Mouse (Mus musculus) lung, embryonic 15.5 days (tissue): ENCODE measurements around the gene Hnrnph3. TPM values are rescaled to one million over a fixed set of nuclear protein-coding genes. Genes with fewer than 3 reads are reported as not detected.

Source experiments
- ATAC-seq: fragments of 200-750 bp; cut with Nextera tagmentation; 2 replicates; pipeline ENCODE4 v1.8.0; 2017; ENCODE audit warnings: moderate number of reproducible peaks, borderline replicate concordance; ENCODE audit not compliant: low FRiP score, low TSS enrichment; ENCODE audit errors: extremely low read depth
- H3K27ac ChIP-seq: fragments of 300-500 bp; sonication (generic); 2 replicates; pipeline ENCODE4 v1.5.1; 2015; ENCODE audit warnings: moderate library complexity, mild to moderate bottlenecking, inconsistent platforms
- H3K27me3 ChIP-seq: fragments of 300-500 bp; sonication (generic); 2 replicates; pipeline ENCODE4 v1.6.1; 2015; ENCODE audit warnings: inconsistent platforms
- H3K36me3 ChIP-seq: fragments of 300-500 bp; sonication (generic); 2 replicates; pipeline ENCODE4 v1.6.1; 2015; ENCODE audit warnings: inconsistent platforms
- H3K4me1 ChIP-seq: fragments of 300-500 bp; sonication (generic); 2 replicates; pipeline ENCODE4 v1.6.1; 2015; ENCODE audit warnings: inconsistent platforms
- H3K4me2 ChIP-seq: fragments of 300-500 bp; sonication (generic); 2 replicates; pipeline ENCODE4 v1.6.1; 2015; ENCODE audit warnings: inconsistent platforms, mild to moderate bottlenecking, moderate library complexity
- H3K4me3 ChIP-seq: fragments of 300-500 bp; sonication (generic); 2 replicates; pipeline ENCODE4 v1.5.1; 2015; ENCODE audit warnings: mild to moderate bottlenecking, inconsistent platforms
- H3K9ac ChIP-seq: fragments of 300-500 bp; sonication (generic); 2 replicates; pipeline ENCODE4 v1.6.1; 2015; ENCODE audit warnings: inconsistent platforms
- H3K9me3 ChIP-seq: fragments of 300-500 bp; sonication (generic); 2 replicates; pipeline ENCODE4 v1.6.1; 2016; ENCODE audit warnings: inconsistent platforms
- WGBS: fragments of 180-500 bp; shearing (Covaris S2); methylation state at CpG from one replicate; pipeline ENCODE4 v1.1.7; 2015; 5-methylcytosine and 5-hydroxymethylcytosine counted together
- polyA plus RNA-seq: library from polyadenylated mRNA; unstranded; fragments of >200 nt; fragmentation: Nextera tagmentation; extraction: Ambion mirVana; gene quantifications from 2 replicates; pipeline ENCODE4 v1.2.1, GENCODE M21; 2015

The Hnrnph3 gene
- polyA plus RNA-seq, 1 experiment from 2014 or later, result 114 TPM

- no peak overlapping the region for H3K4me3 ChIP-seq
- no peak overlapping the region for H3K4me2 ChIP-seq
- no peak overlapping the region for H3K27ac ChIP-seq
- H3K9me3 ChIP-seq, result no peaks in the 10 kb centered on the region
- peaks cover 14% of the 10 kb centered on the region for H3K4me1 ChIP-seq
- H3K27me3 ChIP-seq, result no peaks in the 10 kb centered on the region
- no peaks in the 10 kb centered on the region for H3K36me3 ChIP-seq
- no peak overlapping the region for H3K9ac ChIP-seq
- 78% methylated on average over 6 of the region's 6 CpGs for WGBS
- no peak for ATAC-seq
These were observed 2.8 kb upstream of the Hnrnph3 start for GRCm38 (mm10) chr10:63026795-63027160.

GRCm38 (mm10) chr10:63026156-63026794 is 2.3 kb upstream of the Hnrnph3 start:
- H3K4me3 ChIP-seq, result no peak overlapping the region
- no peak overlapping the region for H3K27ac ChIP-seq
- H3K4me1 ChIP-seq, result peaks cover 19% of the 10 kb centered on the region
- no peak for ATAC-seq
- H3K27me3 ChIP-seq, result no peaks in the 10 kb centered on the region
- no peak overlapping the region for H3K9ac ChIP-seq
- no peak overlapping the region for H3K4me2 ChIP-seq
- H3K9me3 ChIP-seq, result no peaks in the 10 kb centered on the region
- WGBS, result 55% methylated on average over 8 of the region's 8 CpGs
- H3K36me3 ChIP-seq, result no peaks in the 10 kb centered on the region

GRCm38 (mm10) chr10:63025491-63026011 is 1.5 kb upstream of the Hnrnph3 start:
- no peak for ATAC-seq
- no peak overlapping the region for H3K9ac ChIP-seq
- 65% methylated on average over 6 of the region's 6 CpGs for WGBS
- no peaks in the 10 kb centered on the region for H3K27me3 ChIP-seq
- H3K36me3 ChIP-seq, result no peaks in the 10 kb centered on the region
- H3K27ac ChIP-seq, result peak overlapping the region; percentile 99
- peak overlapping the region; percentile 68; the same call in 1 of the 2 replicates for H3K4me2 ChIP-seq
- peaks cover 25% of the 10 kb centered on the region for H3K4me1 ChIP-seq
- no peaks in the 10 kb centered on the region for H3K9me3 ChIP-seq
- H3K4me3 ChIP-seq, result no peak overlapping the region

GRCm38 (mm10) chr10:63025016-63025415 is 999 bp upstream of the Hnrnph3 start:
- H3K4me1 ChIP-seq, result peaks cover 30% of the 10 kb centered on the region
- no peak for ATAC-seq
- 13% methylated on average over 2 of the region's 2 CpGs for WGBS
- no peaks in the 10 kb centered on the region for H3K9me3 ChIP-seq
- peak overlapping the region; percentile 99 for H3K27ac ChIP-seq
- no peaks in the 10 kb centered on the region for H3K36me3 ChIP-seq
- H3K4me2 ChIP-seq, result peak overlapping the region; percentile 68
- no peak overlapping the region for H3K9ac ChIP-seq
- H3K4me3 ChIP-seq, result peak overlapping the region; percentile 98
- H3K27me3 ChIP-seq, result no peaks in the 10 kb centered on the region

GRCm38 (mm10) chr10:63024580-63024910 is 528 bp upstream of the Hnrnph3 start:
- peak overlapping the region; percentile 98 for H3K4me3 ChIP-seq
- peak; percentile 58 for ATAC-seq
- H3K9ac ChIP-seq, result peak overlapping the region; percentile 71
- WGBS, result under 1% methylated on average over 8 of the region's 8 CpGs
- no peaks in the 10 kb centered on the region for H3K9me3 ChIP-seq
- peak overlapping the region; percentile 68 for H3K4me2 ChIP-seq
- H3K4me1 ChIP-seq, result peaks cover 30% of the 10 kb centered on the region
- H3K27ac ChIP-seq, result peak overlapping the region; percentile 99
- no peaks in the 10 kb centered on the region for H3K36me3 ChIP-seq
- no peaks in the 10 kb centered on the region for H3K27me3 ChIP-seq

- WGBS, result under 1% methylated on average over 68 of the region's 68 CpGs
- H3K4me3 ChIP-seq, result peak overlapping the region; percentile 98
- peak overlapping the region; percentile 63 for H3K4me2 ChIP-seq
- H3K4me1 ChIP-seq, result peaks cover 30% of the 10 kb centered on the region
- ATAC-seq, result peak; percentile 19
- H3K9me3 ChIP-seq, result no peaks in the 10 kb centered on the region
- no peaks in the 10 kb centered on the region for H3K36me3 ChIP-seq
- peak overlapping the region; percentile 99 for H3K9ac ChIP-seq
- peak overlapping the region; percentile 99 for H3K27ac ChIP-seq
- H3K27me3 ChIP-seq, result no peaks in the 10 kb centered on the region
These were observed 782 bp downstream of the Hnrnph3 start for GRCm38 (mm10) chr10:63023121-63023748.

- no peaks in the 10 kb centered on the region for H3K27me3 ChIP-seq
These were observed 1.4 kb downstream of the Hnrnph3 start for GRCm38 (mm10) chr10:63022541-63023120.

GRCm38 (mm10) chr10:63021702-63022101 is 2.3 kb downstream of the Hnrnph3 start:
- H3K36me3 ChIP-seq, result peaks cover 10% of the 10 kb centered on the region; the same call in 1 of the 2 replicates
- peak overlapping the region; percentile 63 for H3K4me2 ChIP-seq
- H3K9ac ChIP-seq, result peak overlapping the region; percentile 99
- 25% methylated on average over 4 of the region's 4 CpGs for WGBS
- H3K4me1 ChIP-seq, result peaks cover 30% of the 10 kb centered on the region
- no peak for ATAC-seq
- no peaks in the 10 kb centered on the region for H3K9me3 ChIP-seq
- peak overlapping the region; percentile 98 for H3K4me3 ChIP-seq
- no peak overlapping the region for H3K27ac ChIP-seq
- H3K27me3 ChIP-seq, result no peaks in the 10 kb centered on the region

More at GRCm38 (mm10) chr10:63022541-63023120, 1.4 kb downstream of the Hnrnph3 start:
- no peaks in the 10 kb centered on the region for H3K9me3 ChIP-seq
- under 1% methylated on average over 27 of the region's 27 CpGs for WGBS
- peak overlapping the region; percentile 63 for H3K4me2 ChIP-seq
- peak overlapping the region; percentile 99 for H3K9ac ChIP-seq
- no peak for ATAC-seq
- 0 out of 2 replicates have a peak, but pooled peaks cover 4% of the 10 kb centered on the region for H3K36me3 ChIP-seq
- H3K4me1 ChIP-seq, result peaks cover 30% of the 10 kb centered on the region
- peak overlapping the region; percentile 98 for H3K4me3 ChIP-seq
- H3K27ac ChIP-seq, result peak overlapping the region; percentile 99

GRCm38 (mm10) chr10:63019304-63019703 is 4.7 kb downstream of the Hnrnph3 start:
- H3K4me1 ChIP-seq, result peaks cover 19% of the 10 kb centered on the region
- ATAC-seq, result no peak
- WGBS, result 82% methylated on average over 6 of the region's 6 CpGs
- H3K9me3 ChIP-seq, result no peaks in the 10 kb centered on the region
- H3K4me3 ChIP-seq, result no peak overlapping the region
- H3K27ac ChIP-seq, result no peak overlapping the region
- H3K36me3 ChIP-seq, result peaks cover 30% of the 10 kb centered on the region
- no peaks in the 10 kb centered on the region for H3K27me3 ChIP-seq
- H3K4me2 ChIP-seq, result no peak overlapping the region
- H3K9ac ChIP-seq, result no peak overlapping the region

GRCm38 (mm10) chr10:63014168-63014567 is 9.8 kb downstream of the Hnrnph3 start:
- peak; percentile 65; the same call in 1 of the 2 replicates for ATAC-seq
- H3K27ac ChIP-seq, result no peak overlapping the region
- no peak overlapping the region for H3K4me2 ChIP-seq
- H3K36me3 ChIP-seq, result peaks cover 79% of the 10 kb centered on the region
- no peaks in the 10 kb centered on the region for H3K9me3 ChIP-seq
- H3K4me3 ChIP-seq, result no peak overlapping the region
- WGBS, result 56% methylated on average over 9 of the region's 9 CpGs
- no peaks in the 10 kb centered on the region for H3K4me1 ChIP-seq
- H3K27me3 ChIP-seq, result no peaks in the 10 kb centered on the region
- H3K9ac ChIP-seq, result no peak overlapping the region

GRCm38 (mm10) chr10:63013476-63013875 is 10.5 kb downstream of the Hnrnph3 start:
- H3K4me3 ChIP-seq, result no peak overlapping the region
- no peaks in the 10 kb centered on the region for H3K4me1 ChIP-seq
- H3K4me2 ChIP-seq, result no peak overlapping the region
- peaks cover 79% of the 10 kb centered on the region for H3K36me3 ChIP-seq
- 75% methylated on average over 3 of the region's 3 CpGs for WGBS
- H3K9ac ChIP-seq, result no peak overlapping the region
- H3K9me3 ChIP-seq, result no peaks in the 10 kb centered on the region
- H3K27ac ChIP-seq, result no peak overlapping the region
- H3K27me3 ChIP-seq, result no peaks in the 10 kb centered on the region
- no peak for ATAC-seq

GRCm38 (mm10) chr10:63011556-63011955 is 12.5 kb downstream of the Hnrnph3 start:
- Histone ChIP-seq H3K9me3 (no peaks in the 10 kb centered on the region), H3K4me3 (no peak overlapping the region), H3K36me3 (peaks cover 82% of the 10 kb centered on the region), H3K9ac (no peak overlapping the region), H3K27ac (no peak overlapping the region), H3K4me1 (0 out of 2 replicates have a peak, but pooled peaks cover 3% of the 10 kb centered on the region), H3K27me3 (no peaks in the 10 kb centered on the region), H3K4me2 (no peak overlapping the region)
- 82% methylated on average over 6 of the region's 6 CpGs for WGBS
- ATAC-seq, result no peak
